Mouse (Mus musculus) testis, adult 2 months (tissue): Measurements from ENCODE around the gene Eif4ebp2. TPM values are rescaled to one million over a fixed set of nuclear protein-coding genes. Genes with fewer than 3 reads are reported as not detected.

Experiments used
- H3K27ac ChIP-seq: fragments of 200-500 bp; 2 replicates; pipeline ENCODE4 v1.5.1; 2012; ENCODE audit warnings: low read depth, low read length; ENCODE audit not compliant: control insufficient read depth, insufficient read depth
- H3K27me3 ChIP-seq: fragments of 200-500 bp; 2 replicates; pipeline ENCODE4 v1.6.1; 2012; ENCODE audit warnings: mild to moderate bottlenecking, low read length, moderate library complexity; ENCODE audit not compliant: control insufficient read depth, insufficient read depth
- H3K36me3 ChIP-seq: fragments of 200-500 bp; 2 replicates; pipeline ENCODE4 v1.6.1; 2012; ENCODE audit warnings: mild to moderate bottlenecking, low read length; ENCODE audit not compliant: control insufficient read depth, insufficient read depth
- H3K4me1 ChIP-seq: fragments of 200-500 bp; 2 replicates; pipeline ENCODE4 v1.6.1; 2012; ENCODE audit warnings: low read length; ENCODE audit not compliant: control insufficient read depth, insufficient read depth
- H3K4me3 ChIP-seq: fragments of 200-500 bp; 2 replicates; pipeline ENCODE4 v1.5.1; 2012; ENCODE audit warnings: low read depth, mild to moderate bottlenecking, low read length, moderate library complexity, mixed read lengths; ENCODE audit not compliant: control insufficient read depth
- CTCF ChIP-seq: fragments of 200-500 bp; IDR thresholded peaks from 2 replicates; pipeline ENCODE4 v1.5.1; 2012; ENCODE audit warnings: low read depth, mild to moderate bottlenecking, inconsistent platforms, low read length, moderate library complexity; ENCODE audit not compliant: control insufficient read depth, insufficient read depth, insufficient replicate concordance
- POLR2A ChIP-seq: fragments of 200-500 bp; IDR thresholded peaks from 2 replicates; pipeline ENCODE4 v1.6.1; 2012; ENCODE audit warnings: low read depth, mild to moderate bottlenecking, inconsistent platforms, low read length, moderate library complexity; ENCODE audit not compliant: control insufficient read depth
- polyA plus RNA-seq: library from polyadenylated mRNA; depleted of rRNA; stranded (reverse); fragments of >200 nt; gene quantifications from 2 replicates; pipeline ENCODE4 v1.2.3, GENCODE M21; 2012; rRNA removed

Eif4ebp2 gene
- polyA plus RNA-seq, result 31.4 and 33.7 TPM in 2 replicates

DNA sequence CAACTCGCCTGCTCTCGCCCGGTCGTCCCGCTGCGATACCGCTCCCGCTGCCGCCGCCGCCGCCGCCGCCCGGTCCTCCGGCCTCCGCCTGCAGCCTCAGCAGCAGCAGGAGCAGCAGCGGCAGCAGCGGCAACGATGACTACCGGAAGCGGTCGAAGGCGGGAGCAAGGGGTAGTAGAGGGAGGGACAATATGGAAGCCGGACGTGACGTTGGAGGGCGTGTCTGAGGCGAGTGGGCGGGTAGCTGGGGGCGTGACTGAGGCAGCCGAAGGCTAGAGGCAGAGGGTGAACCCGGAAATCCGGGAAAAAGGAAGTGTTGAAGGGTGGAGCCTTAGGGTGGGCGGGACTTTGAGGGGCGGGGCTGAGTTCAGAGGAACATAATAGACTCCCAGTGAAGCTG, at the start of gene Eif4ebp2:
Gene Eif4ebp2 (minus strand): TSS at position 17 of the 400 bp plus-strand sequence.
- TF ChIP-seq CTCF, result no peak
- TF ChIP-seq POLR2A, result peak; percentile 96
- peaks cover 10% of the 10 kb centered on the region for H3K4me1 ChIP-seq
- H3K36me3 ChIP-seq, result no peaks in the 10 kb centered on the region
- H3K4me3 ChIP-seq, result peak within 1 kb of the TSS; percentile 89
- no peaks in the 10 kb centered on the region for H3K27me3 ChIP-seq
- H3K27ac ChIP-seq, result peak within 1 kb of the TSS; percentile 74

GRCm38 (mm10) chr10:61500756-61501155, 48.3 kb upstream of the Eif4ebp2 start:
- Histone ChIP-seq H3K4me3 (no peak overlapping the region), H3K36me3 (no peaks in the 10 kb centered on the region), H3K4me1 (no peaks in the 10 kb centered on the region), H3K27me3 (no peaks in the 10 kb centered on the region), H3K27ac (no peak overlapping the region)
- TF ChIP-seq CTCF (no peak), POLR2A (no peak)

GRCm38 (mm10) chr10:61499505-61500466, 47.3 kb upstream of the Eif4ebp2 start:
- Histone ChIP-seq H3K4me3 (no peak overlapping the region), H3K4me1 (no peaks in the 10 kb centered on the region), H3K27me3 (no peaks in the 10 kb centered on the region), H3K36me3 (no peaks in the 10 kb centered on the region), H3K27ac (no peak overlapping the region)
- TF ChIP-seq POLR2A (no peak), CTCF (no peak)

GRCm38 (mm10) chr10:61496231-61496630, 43.8 kb upstream of the Eif4ebp2 start:
- peaks cover 5% of the 10 kb centered on the region for H3K4me1 ChIP-seq
- no peaks in the 10 kb centered on the region for H3K36me3 ChIP-seq
- H3K4me3 ChIP-seq, result no peak overlapping the region
- no peak overlapping the region for H3K27ac ChIP-seq
- TF ChIP-seq POLR2A (no peak), CTCF (no peak)
- no peaks in the 10 kb centered on the region for H3K27me3 ChIP-seq

DNA sequence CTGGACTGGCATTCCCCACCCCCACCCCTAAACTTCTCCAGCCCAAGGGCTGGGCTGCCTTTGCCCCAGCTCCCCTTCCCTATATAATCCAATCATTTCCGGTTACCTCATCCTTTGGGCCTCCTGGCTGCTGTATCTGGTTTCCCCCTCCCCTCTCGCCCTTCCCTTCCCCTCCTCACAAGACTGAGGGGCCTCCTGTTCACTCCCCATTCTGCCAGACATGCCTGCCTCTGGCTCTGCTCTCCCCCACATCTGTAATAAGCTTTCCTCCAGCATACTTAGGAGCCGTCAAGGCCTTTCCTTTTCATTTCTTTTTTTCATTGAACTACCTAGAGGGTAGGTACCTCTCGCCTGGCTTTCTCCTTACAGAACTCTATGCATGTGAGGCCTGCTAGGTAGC, 43.0 kb upstream of the Eif4ebp2 start:
- no peak overlapping the region for H3K4me3 ChIP-seq
- H3K27ac ChIP-seq, result no peak overlapping the region
- H3K27me3 ChIP-seq, result no peaks in the 10 kb centered on the region
- no peaks in the 10 kb centered on the region for H3K36me3 ChIP-seq
- H3K4me1 ChIP-seq, result peaks cover 5% of the 10 kb centered on the region
- TF ChIP-seq POLR2A, result no peak
- TF ChIP-seq CTCF, result no peak

- no peaks in the 10 kb centered on the region for H3K36me3 ChIP-seq
- no peaks in the 10 kb centered on the region for H3K27me3 ChIP-seq
- TF ChIP-seq CTCF (peak; percentile 93), POLR2A (no peak)
- H3K4me3 ChIP-seq, result no peak overlapping the region
- peaks cover 5% of the 10 kb centered on the region for H3K4me1 ChIP-seq
- H3K27ac ChIP-seq, result no peak overlapping the region
Measured at GRCm38 (mm10) chr10:61492040-61492439, 39.6 kb upstream of the Eif4ebp2 start.

- no peak overlapping the region for H3K4me3 ChIP-seq
- no peaks in the 10 kb centered on the region for H3K36me3 ChIP-seq
- TF ChIP-seq CTCF (no peak), POLR2A (no peak)
- H3K27me3 ChIP-seq, result no peaks in the 10 kb centered on the region
- no peak overlapping the region for H3K27ac ChIP-seq
- peaks cover 5% of the 10 kb centered on the region for H3K4me1 ChIP-seq
Measured at GRCm38 (mm10) chr10:61491573-61491972, 39.1 kb upstream of the Eif4ebp2 start.
